Mouse (Mus musculus) left cerebral cortex, adult 2 months (tissue): ENCODE results near the gene Camk1d. TPM values are rescaled to one million over a fixed set of nuclear protein-coding genes. Genes with fewer than 3 reads are reported as not detected.
"Not testable (repeated sequence)": the region's sequence is repeated elsewhere in the genome, so short reads cannot be mapped to it uniquely, and the experiment has no call there.

Experiments
- DNase-seq, 2 experiments: peaks; one replicate each; pipeline ENCODE4 v3.0.0; 2021 to 2022; ENCODE audit warnings: low spot score in 2 of 2, mixed read lengths in 1 of 2; ENCODE audit errors: extremely low spot score in 1 of 2
- H3K27ac ChIP-seq: fragments of 200-600 bp; 2 replicates; pipeline ENCODE4 v1.8.1; 2022
- H3K4me3 ChIP-seq: fragments of 200-600 bp; 2 replicates; pipeline ENCODE4 v1.8.1; 2022
- CTCF ChIP-seq: fragments of 200-600 bp; IDR thresholded peaks from 2 replicates; pipeline ENCODE4 v1.8.1; 2022; ENCODE audit warnings: antibody characterized with exemption, mild to moderate bottlenecking, moderate library complexity
- intact Hi-C: fragments of 180-260 bp; cut with DNase I; formaldehyde crosslinking; loops from one replicate; pipeline ENCODE4 v1.15.1; 2025
- total RNA-seq, 2 experiments: library from RNA; stranded (reverse); gene quantifications; 2 replicates each; pipeline ENCODE4 v1.2.3; 2021

Camk1d gene
- total RNA-seq, 2 experiments from 2014 or later: 129 to 132 TPM

DNA sequence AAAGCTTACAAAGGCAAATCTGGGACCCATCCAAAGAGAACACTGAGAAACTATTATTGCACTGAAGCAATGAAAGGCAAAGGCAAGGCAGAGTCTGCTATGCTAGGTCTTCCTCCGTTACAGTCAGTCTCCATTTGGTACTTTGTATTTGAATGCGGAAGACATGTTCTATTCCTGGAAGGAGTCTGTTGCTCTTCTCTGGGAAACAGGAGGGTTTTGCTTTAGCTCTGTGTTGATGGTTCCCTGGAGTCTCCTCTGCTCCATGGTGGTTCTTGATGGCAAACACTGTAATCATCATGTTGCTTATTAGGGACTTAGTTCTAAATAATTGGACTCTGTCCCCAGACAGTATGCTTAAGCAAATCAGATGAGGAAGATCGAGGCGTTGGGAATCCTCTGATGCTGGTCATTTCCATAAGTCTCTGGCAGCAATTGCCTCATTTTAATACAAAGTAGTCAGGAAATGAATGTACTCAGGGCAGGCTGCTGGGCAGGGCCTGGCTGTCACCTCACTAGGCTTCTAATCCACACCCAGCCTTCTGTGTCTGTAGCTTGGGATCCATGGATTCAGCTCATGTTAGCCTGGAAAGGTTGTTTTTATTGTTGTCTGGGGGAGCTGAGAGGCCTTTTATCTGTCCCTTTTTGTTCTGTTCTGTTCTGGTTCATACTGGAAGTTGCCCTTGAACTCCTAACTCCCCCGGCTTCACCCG, 129.8 kb downstream of the Camk1d start:
- Histone ChIP-seq H3K27ac (no peak overlapping the region), H3K4me3 (no peak overlapping the region)
- no peak for DNase-seq
- TF ChIP-seq CTCF: no peak
- intact Hi-C loops: no loop called here

DNA sequence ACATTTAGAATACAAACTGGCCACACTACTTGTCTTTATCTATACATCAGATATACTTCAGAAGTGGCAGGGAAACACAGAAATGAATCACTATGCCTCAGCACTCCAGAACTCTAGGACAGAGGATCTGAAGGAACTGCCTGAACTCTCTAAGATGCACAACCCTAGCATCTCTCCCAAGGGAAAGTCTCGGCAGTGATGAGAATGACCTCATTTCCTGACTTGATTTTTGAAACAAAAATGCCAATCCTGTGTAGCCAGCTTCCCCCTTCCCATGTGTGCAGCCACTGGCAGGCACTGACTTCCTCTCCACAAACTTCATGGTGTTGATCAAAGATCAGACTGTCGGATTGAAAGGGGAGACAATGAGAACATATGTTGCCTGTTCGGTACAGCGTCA, 134.9 kb downstream of the Camk1d start:
- DNase-seq: no peak
- intact Hi-C loops: no loop called here
- H3K4me3 ChIP-seq: no peak overlapping the region
- no peak for TF ChIP-seq CTCF
- no peak overlapping the region for H3K27ac ChIP-seq

GRCm38 (mm10) chr2:5577399-5578129, 136.8 kb downstream of the Camk1d start:
- intact Hi-C loops: no loop called here
- Histone ChIP-seq H3K27ac (no peak overlapping the region), H3K4me3 (no peak overlapping the region)
- DNase-seq: no peak
- TF ChIP-seq CTCF: no peak

- H3K27ac ChIP-seq: no peak overlapping the region
- TF ChIP-seq CTCF: no peak
- no peak for DNase-seq
- intact Hi-C loops: no loop called here
- H3K4me3 ChIP-seq: no peak overlapping the region
These were observed 141.9 kb downstream of the Camk1d start for GRCm38 (mm10) chr2:5572314-5573006.

DNA sequence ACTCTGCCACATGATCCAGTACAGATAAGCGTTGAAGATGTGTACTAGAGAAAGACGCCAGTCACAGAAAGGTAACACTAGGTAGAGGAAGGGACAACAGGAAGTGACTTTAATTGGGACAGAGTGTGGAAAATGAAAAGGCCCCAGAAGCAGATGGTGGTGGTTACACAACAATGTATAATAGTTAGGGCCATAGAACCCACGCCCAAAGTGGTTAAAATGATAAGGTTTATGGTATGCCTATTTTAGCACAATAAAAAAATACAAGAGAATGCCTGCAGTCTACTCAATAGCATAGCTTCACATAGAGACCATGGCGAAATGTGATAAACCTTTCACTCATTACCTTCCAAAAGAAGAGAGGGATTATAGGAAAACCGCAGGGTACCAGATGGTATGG, 147.7 kb downstream of the Camk1d start:
- intact Hi-C loops: no loop called here
- H3K4me3 ChIP-seq: no peak overlapping the region
- DNase-seq: no peak
- TF ChIP-seq CTCF: no peak
- H3K27ac ChIP-seq: no peak overlapping the region

- intact Hi-C loops: no loop called here
- no peak for DNase-seq
- no peak overlapping the region for H3K4me3 ChIP-seq
- no peak for TF ChIP-seq CTCF
- H3K27ac ChIP-seq: no peak overlapping the region
These were observed 150.6 kb downstream of the Camk1d start for GRCm38 (mm10) chr2:5563685-5564084.

DNA sequence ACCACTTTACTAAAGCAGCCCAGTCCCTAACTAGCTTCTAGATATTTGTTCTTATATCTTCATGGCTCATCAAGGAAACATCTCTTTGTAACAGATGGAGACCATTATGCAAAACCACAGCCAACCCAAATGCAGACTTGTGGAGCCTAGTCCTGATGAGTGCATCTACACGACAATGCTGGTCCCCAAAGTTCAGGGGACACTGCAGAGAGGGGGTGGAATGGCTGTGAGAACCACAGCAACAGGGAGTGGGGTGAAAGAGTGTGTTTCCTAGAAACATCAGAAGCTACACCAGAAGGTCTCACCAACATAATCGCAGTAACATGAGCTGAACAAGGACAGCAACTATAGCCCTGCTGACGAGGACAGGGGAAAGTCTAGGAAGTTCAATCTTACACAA, 152.9 kb downstream of the Camk1d start:
- intact Hi-C loops: no loop called here
- Histone ChIP-seq H3K4me3 (no peak overlapping the region), H3K27ac (no peak overlapping the region)
- DNase-seq: no peak
- no peak for TF ChIP-seq CTCF

DNA sequence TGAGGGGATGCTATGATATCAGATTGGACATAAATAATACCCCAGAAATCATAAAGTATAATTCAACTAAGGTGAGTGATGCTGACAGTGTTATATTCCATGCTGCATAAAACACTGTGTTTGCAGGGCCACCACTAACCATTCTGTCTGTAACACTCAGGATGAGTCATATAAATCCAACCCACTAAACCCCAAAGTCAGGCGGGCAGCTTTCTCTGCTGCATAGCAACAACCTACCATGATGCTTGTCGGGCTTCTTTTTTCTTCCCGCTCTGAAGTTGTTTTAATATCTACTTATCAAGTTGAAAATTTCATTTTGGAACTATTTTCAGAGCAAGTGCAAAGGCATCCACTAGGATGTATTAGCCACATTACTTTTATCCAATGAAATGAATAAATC, 161.1 kb downstream of the Camk1d start:
- Histone ChIP-seq H3K27ac (peak overlapping the region; percentile 57), H3K4me3 (no peak overlapping the region)
- intact Hi-C loops: no loop called here
- DNase-seq: peak in 1 of 2 experiments; percentile 40
- TF ChIP-seq CTCF: no peak

DNA sequence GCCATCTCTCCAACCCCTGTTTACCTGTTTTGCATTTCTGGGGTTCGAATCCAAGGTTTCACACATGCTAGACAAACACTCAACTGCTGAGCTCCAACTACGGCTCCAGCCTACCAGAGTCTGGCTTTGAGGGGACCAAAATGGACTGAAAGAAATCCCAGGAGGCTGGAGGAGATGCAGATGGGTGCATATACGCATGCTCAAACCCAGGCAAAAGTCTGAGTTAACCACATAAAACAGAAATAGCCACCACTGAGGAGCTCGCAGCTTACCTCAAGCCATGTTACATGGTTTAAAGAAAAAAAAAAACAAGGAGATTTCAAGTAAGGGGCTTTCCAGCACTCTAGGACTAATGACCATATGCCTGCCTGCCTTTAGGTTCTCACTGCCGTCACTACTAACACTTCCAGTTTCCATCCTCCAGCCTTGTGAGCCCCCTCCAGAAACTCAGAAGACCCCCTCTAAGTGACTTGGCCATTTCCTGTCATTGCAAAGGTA, 162.5 kb downstream of the Camk1d start:
- Histone ChIP-seq H3K4me3 (no peak overlapping the region), H3K27ac (no peak overlapping the region; the same call in 1 of the 2 replicates)
- no peak for TF ChIP-seq CTCF
- intact Hi-C loops: no loop called here
- DNase-seq: no peak

GRCm38 (mm10) chr2:5549334-5549733, 165.0 kb downstream of the Camk1d start:
- DNase-seq: no peak
- Histone ChIP-seq H3K27ac (no peak overlapping the region), H3K4me3 (no peak overlapping the region)
- no peak for TF ChIP-seq CTCF
- intact Hi-C loops: no loop called here

GRCm38 (mm10) chr2:5548872-5549271, 165.4 kb downstream of the Camk1d start:
- no peak for DNase-seq
- no peak; the same call in 1 of the 2 replicates for TF ChIP-seq CTCF
- intact Hi-C loops: no loop called here
- Histone ChIP-seq H3K4me3 (no peak overlapping the region), H3K27ac (0 out of 2 replicates have a peak overlapping the region, but pooled peaks have one; percentile 17)

DNA sequence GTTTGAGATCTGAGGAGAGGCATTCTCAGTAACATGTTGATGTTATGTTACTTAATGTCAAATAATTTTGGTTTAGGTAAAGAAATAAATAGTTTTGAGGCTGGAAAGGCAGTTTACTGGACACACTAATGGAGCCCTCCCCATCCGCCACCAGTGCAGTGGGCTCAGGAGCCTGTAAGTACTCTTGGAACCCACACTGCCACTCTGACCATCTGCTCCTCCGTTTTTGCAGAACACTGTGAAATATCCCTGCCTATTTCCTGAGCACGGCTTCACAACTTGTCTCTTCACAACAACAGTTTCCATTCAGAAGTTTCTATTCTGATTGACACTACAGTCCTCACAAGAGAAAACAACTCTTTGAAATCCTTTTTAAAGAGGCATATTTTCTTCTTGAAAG, 173.4 kb downstream of the Camk1d start:
- no peak for TF ChIP-seq CTCF
- DNase-seq: no peak
- intact Hi-C loops: no loop called here
- no peak overlapping the region for H3K27ac ChIP-seq
- no peak overlapping the region for H3K4me3 ChIP-seq

DNA sequence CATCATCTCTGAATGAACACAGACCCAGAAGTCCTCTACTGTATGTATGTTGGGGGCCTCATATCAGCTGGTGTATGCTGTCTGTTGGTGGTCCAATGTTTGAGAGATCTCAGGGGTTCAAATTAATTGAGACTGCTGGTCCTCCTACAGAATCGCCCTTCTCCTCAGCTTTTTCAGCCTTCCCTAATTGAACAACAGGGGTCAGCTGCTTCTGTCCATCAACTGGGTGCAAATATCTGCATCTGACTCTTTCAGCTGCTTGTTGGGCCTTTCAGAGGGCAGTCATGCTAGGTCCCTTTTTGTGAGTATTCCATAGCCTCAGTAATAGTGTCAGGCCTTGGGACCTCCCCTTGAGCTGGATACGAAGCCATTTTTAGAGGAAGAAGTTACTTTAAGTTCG, 174.4 kb downstream of the Camk1d start:
- DNase-seq, H3K4me3 ChIP-seq, intact Hi-C loops, H3K27ac ChIP-seq: not testable (repeated sequence)
